Mouse (Mus musculus) adrenal gland, postnatal 25 days (tissue): ENCODE measurements around the gene Pkp4. TPM values are rescaled to one million over a fixed set of nuclear protein-coding genes. Genes with fewer than 3 reads are reported as not detected.
A peak's percentile ranks its signal among the peaks of the same experiment; 100 is the strongest.

Experiments
- DNase-seq: peaks from one replicate; pipeline ENCODE4 v3.0.0; 2021; ENCODE audit warnings: mixed read lengths
- long read RNA-seq: library from polyadenylated mRNA; stranded (forward); transcript quantifications from one replicate; pipeline ENCODE4 v2.0.0, GENCODE M21; 2021
- total RNA-seq: library from RNA; stranded (reverse); gene quantifications from 2 replicates; pipeline ENCODE4 v1.2.3, GENCODE M21; 2021

Pkp4 gene
- 57.3 and 68.1 TPM in 2 replicates for total RNA-seq
- long read RNA-seq, partial matches to known transcripts = 27 of 32 reads
- long read RNA-seq, other reads (novel, unspliced or antisense) = 5 of 32 reads

- DNase-seq = peak; percentile 94
Observed at GRCm38 (mm10) chr2:59160605-59160963, at the start of gene Pkp4, which contains the start of gene Ccdc148. Pkp4 (plus strand) TSS chr2:59160850. Ccdc148 (minus strand) TSS chr2:59160683.

- no peak for DNase-seq
Observed at GRCm38 (mm10) chr2:59129023-59129422, 31.6 kb upstream of the Pkp4 start.

GRCm38 (mm10) chr2:59129821-59130220 lies 30.8 kb upstream of the Pkp4 start:
- DNase-seq = no peak

GRCm38 (mm10) chr2:59131044-59131443 lies 29.6 kb upstream of the Pkp4 start:
- no peak for DNase-seq

GRCm38 (mm10) chr2:59155428-59155827 lies 5.2 kb upstream of the Pkp4 start:
- no peak for DNase-seq

GRCm38 (mm10) chr2:59158117-59158516 lies 2.5 kb upstream of the Pkp4 start:
- DNase-seq = no peak

- no peak for DNase-seq
Observed at GRCm38 (mm10) chr2:59159961-59160604, 567 bp upstream of the Pkp4 start.

GRCm38 (mm10) chr2:59161021-59161440 lies 381 bp downstream of the Pkp4 start:
- DNase-seq = no peak

- peak; percentile 74 for DNase-seq
Observed at GRCm38 (mm10) chr2:59161441-59162284, 1.0 kb downstream of the Pkp4 start.

GRCm38 (mm10) chr2:59162285-59162600 lies 1.6 kb downstream of the Pkp4 start:
- no peak for DNase-seq

- no peak for DNase-seq
Observed at GRCm38 (mm10) chr2:59166976-59167375, 6.3 kb downstream of the Pkp4 start.

- no peak for DNase-seq
Observed at GRCm38 (mm10) chr2:59167830-59168229, 7.2 kb downstream of the Pkp4 start.

- DNase-seq = no peak
Observed at GRCm38 (mm10) chr2:59169572-59170207, 9.0 kb downstream of the Pkp4 start.

GRCm38 (mm10) chr2:59170208-59170589 lies 9.5 kb downstream of the Pkp4 start:
- DNase-seq = no peak

- DNase-seq = no peak
Observed at GRCm38 (mm10) chr2:59170593-59170992, 9.9 kb downstream of the Pkp4 start.

GRCm38 (mm10) chr2:59171533-59171932 lies 10.9 kb downstream of the Pkp4 start:
- DNase-seq = no peak

- no peak for DNase-seq
Observed at GRCm38 (mm10) chr2:59175926-59176325, 15.3 kb downstream of the Pkp4 start.

GRCm38 (mm10) chr2:59178191-59178590 lies 17.5 kb downstream of the Pkp4 start:
- no peak for DNase-seq

- no peak for DNase-seq
Observed at GRCm38 (mm10) chr2:59178960-59179359, 18.3 kb downstream of the Pkp4 start.

GRCm38 (mm10) chr2:59179487-59179886 lies 18.8 kb downstream of the Pkp4 start:
- no peak for DNase-seq

- no peak for DNase-seq
Observed at GRCm38 (mm10) chr2:59181321-59182113, 20.9 kb downstream of the Pkp4 start.

- no peak for DNase-seq
Observed at GRCm38 (mm10) chr2:59183541-59183940, 22.9 kb downstream of the Pkp4 start.
